Mouse (Mus musculus): ENCODE data around the gene Gm11232.

Gene Gm11232

DNA sequence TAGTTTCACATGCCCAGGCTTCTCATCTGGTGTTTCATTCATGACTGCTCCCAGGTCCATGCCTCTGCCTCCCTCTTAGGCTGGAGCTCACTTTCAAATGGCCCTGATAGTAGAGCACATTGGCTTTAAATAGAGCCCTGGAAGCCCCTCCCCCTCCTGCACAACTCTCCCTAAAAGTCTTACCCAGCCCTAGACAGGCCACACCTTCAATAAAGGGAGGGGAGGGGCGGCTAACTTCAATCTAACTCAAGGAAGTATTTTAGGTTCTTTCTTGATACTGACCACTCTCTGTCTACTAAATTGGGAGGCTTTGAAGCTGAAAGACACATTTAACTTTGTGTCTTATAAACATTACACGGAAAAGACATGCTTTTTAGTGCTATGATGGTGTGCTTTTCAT lies at the start of gene Gm11232:
Gm11232 (minus strand) TSS at position 101 of the 400 bp plus-strand sequence.
- DNase-seq (ENCODE audit: low spot score in 2 of 2): no peak

DNA sequence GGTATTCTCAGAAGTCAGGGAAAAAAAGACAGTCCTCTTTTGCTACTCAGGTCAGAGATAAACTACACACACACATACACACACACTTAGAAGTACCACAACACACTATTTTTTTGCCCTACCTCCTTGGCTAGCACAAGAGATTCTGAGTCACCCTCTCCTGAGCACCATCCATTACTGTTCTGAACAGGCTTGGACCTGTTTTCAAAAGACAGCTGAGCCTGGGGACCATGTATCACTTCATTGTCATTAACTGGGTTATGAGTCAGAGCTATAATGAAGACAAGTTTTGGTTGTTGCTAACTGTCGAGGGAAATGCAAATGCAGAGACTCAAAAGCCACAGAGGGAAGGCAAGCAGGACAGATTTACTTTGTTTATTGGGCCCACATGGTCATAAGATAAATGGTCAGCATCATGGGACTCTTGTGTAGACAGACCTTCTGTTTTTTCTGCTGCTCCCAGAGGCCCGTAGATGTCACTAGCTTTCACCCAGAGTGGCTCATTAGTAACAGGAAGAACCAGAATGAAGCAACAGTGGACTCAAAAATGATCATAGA lies 48.3 kb upstream of the Gm11232 start:
- DNase-seq (ENCODE audit: low spot score in 2 of 2): no peak

DNA sequence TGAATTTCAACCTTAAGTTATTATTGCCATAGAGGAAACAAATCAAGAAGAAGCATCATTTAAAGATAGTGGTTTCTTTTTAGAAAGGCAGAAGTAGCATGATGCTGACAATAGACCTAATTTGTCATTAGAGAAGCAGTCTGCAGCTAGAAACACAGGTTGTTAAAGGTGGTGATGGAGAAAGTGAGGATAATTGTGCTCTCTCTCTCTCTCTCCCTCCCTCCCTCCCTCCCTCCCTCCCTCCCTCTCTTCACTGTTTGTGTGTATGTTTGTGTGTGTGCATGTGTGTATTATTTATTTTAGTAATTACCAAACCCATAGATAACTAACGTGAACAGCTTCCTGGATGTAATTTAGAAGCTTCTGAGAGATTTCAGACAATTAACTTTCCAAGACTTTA lies 7.8 kb upstream of the Gm11232 start:
- DNase-seq (ENCODE audit: low spot score in 2 of 2): no peak

DNA sequence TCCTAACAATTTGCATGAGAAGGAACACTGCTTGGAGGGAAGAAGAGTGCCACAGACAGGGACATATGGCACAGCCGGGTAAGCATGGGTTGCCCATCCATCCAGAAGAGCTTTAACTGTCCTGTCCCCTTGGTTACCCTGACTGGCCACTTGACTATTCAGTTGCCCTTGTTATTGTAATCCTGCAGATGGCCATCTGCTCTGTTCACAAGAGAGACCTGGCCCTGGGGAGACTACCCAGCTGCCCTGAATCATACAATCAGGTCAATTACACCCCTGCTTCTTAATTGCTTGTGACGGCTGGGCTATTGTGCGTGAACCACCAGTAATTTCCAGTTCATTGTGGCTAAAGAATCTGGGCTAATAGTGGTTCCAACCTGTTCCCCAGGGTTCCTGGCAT lies 7.3 kb upstream of the Gm11232 start:
- DNase-seq (ENCODE audit: low spot score in 2 of 2): no peak

DNA sequence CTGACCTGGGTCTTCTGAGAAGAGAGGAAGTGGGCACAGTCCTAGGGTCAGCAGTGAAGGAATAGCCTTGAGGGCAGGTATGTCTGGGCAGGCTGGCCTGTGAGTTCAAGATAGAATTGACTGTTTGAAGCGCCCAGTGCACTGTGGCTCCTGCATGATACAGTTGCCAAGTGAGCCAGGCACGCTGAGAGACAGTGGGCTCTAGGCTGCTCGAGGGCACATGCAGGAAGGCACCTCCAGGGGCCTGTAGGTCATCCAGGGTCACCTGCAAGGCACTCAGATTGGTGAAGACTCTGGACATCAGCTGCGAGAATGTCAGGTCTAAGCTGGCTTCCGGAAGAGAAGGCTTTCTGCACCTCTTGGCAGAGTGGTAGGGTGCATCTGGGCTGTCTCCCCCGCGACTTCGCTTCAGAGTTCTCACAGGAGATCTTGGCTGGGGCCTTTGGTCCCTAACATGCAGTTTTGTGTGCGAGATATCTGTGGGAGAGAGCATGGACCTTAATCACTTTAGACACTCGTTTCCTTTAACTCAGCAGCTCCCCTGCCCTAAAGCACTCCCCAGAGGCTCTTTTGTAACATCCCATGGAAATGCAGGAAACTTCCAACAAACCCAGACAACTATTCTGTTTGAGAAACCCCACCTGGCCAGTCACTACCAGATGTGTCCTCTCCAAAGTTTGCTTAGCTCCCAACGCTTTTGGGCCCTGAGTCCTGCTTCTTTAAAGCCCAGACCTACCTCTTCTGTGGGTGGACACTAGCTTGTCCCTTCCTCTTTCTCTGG lies 1.1 kb downstream of the Gm11232 start:
- DNase-seq (ENCODE audit: low spot score in 2 of 2): peak; percentile 2 to 29

DNA sequence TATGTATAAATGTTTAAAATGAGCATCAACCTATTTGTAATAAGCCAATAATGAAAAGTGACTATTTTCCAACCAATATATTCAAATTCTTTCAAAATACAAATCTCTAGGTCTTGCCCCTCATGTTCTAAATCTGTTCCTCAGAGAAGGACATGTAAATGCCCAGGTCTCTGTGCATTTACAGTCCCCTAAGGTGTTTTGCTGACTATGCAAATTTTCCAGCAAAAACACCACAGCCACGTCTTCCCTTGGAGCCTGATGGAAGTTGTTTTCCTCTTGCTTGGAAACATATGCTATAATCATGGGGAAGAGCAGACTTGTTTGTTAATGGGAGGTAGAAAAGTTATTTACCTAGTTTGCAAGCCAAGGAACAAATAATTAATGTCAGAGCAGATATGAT lies 12.0 kb downstream of the Gm11232 start:
- no peak for DNase-seq (ENCODE audit: low spot score in 2 of 2)

DNA sequence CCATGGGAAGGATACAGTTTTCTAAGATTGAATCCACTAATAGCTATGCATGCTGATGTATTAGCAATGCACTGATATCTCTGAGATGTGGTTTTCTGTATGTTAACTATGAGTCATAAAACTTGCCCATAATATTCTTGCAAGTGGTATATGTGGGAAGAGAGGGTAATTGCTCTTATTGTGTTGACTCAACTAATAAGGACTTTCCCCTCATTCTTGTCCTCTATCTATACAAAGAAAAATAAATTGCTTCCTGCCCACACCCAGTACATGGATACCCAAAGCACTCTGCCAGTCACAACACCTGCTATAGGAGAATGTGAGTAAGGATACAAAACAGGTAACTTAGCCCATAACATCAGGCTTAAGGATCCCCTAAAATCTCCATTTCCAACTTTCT lies 21.2 kb downstream of the Gm11232 start:
- no peak for DNase-seq (ENCODE audit: low spot score in 2 of 2)

DNA sequence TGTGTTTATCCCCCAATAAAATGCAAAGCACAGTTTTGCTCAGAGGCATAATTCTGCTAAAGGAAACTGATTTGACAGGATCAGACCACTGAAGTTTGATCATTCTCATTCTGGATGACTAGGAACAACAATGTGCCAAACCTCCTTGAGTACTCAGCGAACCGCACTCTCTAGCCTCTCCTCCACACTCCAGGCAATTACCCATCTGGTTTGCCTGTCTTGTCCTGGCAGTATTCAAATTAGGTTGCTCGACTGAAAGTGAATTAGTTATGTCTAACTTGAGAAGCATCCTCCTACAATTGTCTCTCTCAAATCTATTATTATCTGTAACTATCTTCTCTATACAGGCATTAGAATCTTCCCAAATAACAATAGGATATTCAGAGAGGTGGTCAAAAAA lies 22.5 kb downstream of the Gm11232 start:
- no peak for DNase-seq (ENCODE audit: low spot score in 2 of 2)

DNA sequence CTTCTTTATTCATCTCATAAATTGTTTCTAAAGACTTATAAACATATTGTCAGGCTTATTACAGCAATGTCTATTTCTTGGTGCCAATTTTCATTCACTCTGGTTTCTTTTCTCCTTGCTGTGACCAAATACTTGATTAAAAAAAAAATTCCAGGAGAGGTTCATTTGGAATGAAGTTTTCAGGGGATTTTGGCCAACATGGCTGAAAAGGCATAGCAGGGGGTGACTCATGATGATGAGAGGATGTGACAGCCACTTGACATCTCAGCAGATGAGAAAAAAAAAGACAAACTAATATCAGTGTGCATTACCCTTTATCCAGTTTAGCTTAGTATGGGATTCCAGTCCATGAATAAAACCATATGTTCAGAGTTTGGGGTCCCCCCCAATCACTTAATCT lies 28.4 kb downstream of the Gm11232 start:
- DNase-seq (ENCODE audit: low spot score in 2 of 2): no peak

DNA sequence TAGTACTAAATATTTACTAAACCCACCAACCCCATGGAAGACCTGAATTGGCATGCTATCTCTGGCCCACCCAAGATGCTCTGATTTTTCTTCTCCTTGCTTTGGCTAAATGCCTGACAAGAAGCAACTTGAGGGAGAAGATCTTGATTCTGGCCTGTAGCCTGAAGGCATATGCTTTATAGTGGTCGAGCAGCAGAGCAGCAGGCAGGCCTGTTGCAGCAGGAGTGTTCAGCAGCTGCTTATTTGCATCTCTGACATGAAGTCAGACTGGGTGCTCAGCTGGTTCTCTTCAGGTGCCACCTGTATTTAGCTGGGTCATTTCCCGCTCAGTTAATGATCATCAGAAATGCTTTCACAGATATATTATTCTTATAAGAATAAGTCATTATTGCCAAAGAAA lies 30.2 kb downstream of the Gm11232 start:
- DNase-seq (ENCODE audit: low spot score in 2 of 2): no peak

DNA sequence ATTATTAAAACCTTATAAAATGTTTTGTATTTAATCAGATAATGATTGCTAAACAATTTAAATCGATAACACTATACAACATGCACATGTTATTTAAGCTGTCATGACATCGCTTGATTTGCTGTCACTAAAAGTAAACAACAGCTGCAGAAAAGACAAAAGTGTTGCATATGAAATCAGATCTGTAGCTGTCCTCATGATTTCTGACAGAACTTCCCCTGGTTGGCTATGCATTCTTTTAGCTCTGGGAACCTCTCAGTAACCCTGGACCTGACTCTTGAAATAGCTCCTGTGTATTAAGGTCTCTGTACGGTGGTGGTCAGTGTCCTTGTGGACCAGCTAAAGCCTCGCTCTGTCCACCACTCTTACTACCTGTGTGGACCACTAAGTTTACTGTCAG lies 30.7 kb downstream of the Gm11232 start:
- no peak for DNase-seq (ENCODE audit: low spot score in 2 of 2)

DNA sequence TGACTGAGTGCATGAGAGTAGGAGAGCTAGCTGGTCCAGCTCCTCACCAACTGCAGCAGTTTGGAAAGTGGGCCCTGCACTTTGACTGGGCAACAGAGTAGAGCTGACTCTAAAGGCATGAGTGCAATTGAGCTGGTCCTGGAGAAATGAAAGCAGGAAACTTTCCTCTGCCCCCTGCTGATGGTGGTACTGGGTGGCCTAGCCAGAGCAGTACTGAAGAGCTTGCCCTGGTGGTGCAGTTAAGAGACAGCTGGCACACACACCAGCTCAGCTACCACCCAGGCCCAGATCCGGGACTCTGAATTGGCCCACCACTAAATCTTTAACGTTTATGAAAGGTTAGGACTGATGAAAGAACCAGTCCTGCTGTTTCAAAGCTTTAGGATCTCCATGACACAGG lies 31.9 kb downstream of the Gm11232 start:
- no peak for DNase-seq (ENCODE audit: low spot score in 2 of 2)
